Mouse (Mus musculus) kidney, embryonic 14.5 days (tissue): ENCODE data around the gene Rabl6. TPM values are rescaled to one million over a fixed set of nuclear protein-coding genes. Genes with fewer than 3 reads are reported as not detected.

Source experiments
- polyA plus RNA-seq: library from polyadenylated mRNA; unstranded; fragments of >200 nt; fragmentation: Nextera tagmentation; extraction: Ambion mirVana; gene quantifications from 2 replicates; pipeline ENCODE4 v1.2.1, GENCODE M21; 2014

Rabl6 gene
- polyA plus RNA-seq, 1 experiment from 2014 or later, result 81.1 TPM

Other genes starting within 250 kb of the Rabl6 start
- gene Uap1l1, start 242.8 kb downstream of the Rabl6 start, polyA plus RNA-seq, result 19.3 and 25.0 TPM in 2 replicates
- 45.1 and 47.2 TPM in 2 replicates for gene Sapcd2, start 236.2 kb downstream of the Rabl6 start, polyA plus RNA-seq
- 2.0 and 2.7 TPM in 2 replicates for gene Entpd2, start 212.6 kb downstream of the Rabl6 start, polyA plus RNA-seq
- gene Npdc1, start 209.2 kb downstream of the Rabl6 start, polyA plus RNA-seq, result 32.8 and 34.0 TPM in 2 replicates
- gene Fut7, start 185.3 kb downstream of the Rabl6 start, polyA plus RNA-seq, result not detected in 2 replicates
- gene Abca2, start 179.8 kb downstream of the Rabl6 start, polyA plus RNA-seq, result 8.1 and 11.2 TPM in 2 replicates
- 0.57 and 1.2 TPM in 2 replicates for gene Clic3, start 151.7 kb downstream of the Rabl6 start, polyA plus RNA-seq
- 23.5 and 23.9 TPM in 2 replicates for gene Paxx, start 147.4 kb downstream of the Rabl6 start, polyA plus RNA-seq
- 1.1 and 1.5 TPM in 2 replicates for gene Ptgds, start 138.5 kb downstream of the Rabl6 start, polyA plus RNA-seq
- not detected in 2 replicates for gene Lcn12, start 114.6 kb downstream of the Rabl6 start, polyA plus RNA-seq
- gene Fbxw5, start 107.8 kb downstream of the Rabl6 start, polyA plus RNA-seq, result 58.1 and 87.6 TPM in 2 replicates
- 7.9 and 9.8 TPM in 2 replicates for gene C8g, start 106.8 kb downstream of the Rabl6 start, polyA plus RNA-seq
- 30.2 and 34.0 TPM in 2 replicates for gene Traf2, start 61.6 kb downstream of the Rabl6 start, polyA plus RNA-seq
- 314 and 436 TPM in 2 replicates for gene Edf1, start 50.7 kb downstream of the Rabl6 start, polyA plus RNA-seq
- gene Mamdc4, start 33.7 kb downstream of the Rabl6 start, polyA plus RNA-seq, result 3.3 and 7.5 TPM in 2 replicates
- gene Phpt1, start 33.3 kb downstream of the Rabl6 start, polyA plus RNA-seq, result 229 and 294 TPM in 2 replicates
- 0.07 and 0.18 TPM in 2 replicates for gene Ajm1, start 26.8 kb downstream of the Rabl6 start, polyA plus RNA-seq
- gene Ccdc183, start 9.2 kb upstream of the Rabl6 start, polyA plus RNA-seq, result 0.23 and 0.29 TPM in 2 replicates
- 24.3 and 35.0 TPM in 2 replicates for gene Tmem141, start 13.5 kb upstream of the Rabl6 start, polyA plus RNA-seq
- 1.6 and 1.9 TPM in 2 replicates for gene Fcna, start 19.5 kb upstream of the Rabl6 start, polyA plus RNA-seq
- gene Lcn8, start 44.6 kb upstream of the Rabl6 start, polyA plus RNA-seq, result not detected in 2 replicates
- not detected in 2 replicates for gene Lcn5, start 49.4 kb upstream of the Rabl6 start, polyA plus RNA-seq
- gene Lcn6, start 68.3 kb upstream of the Rabl6 start, polyA plus RNA-seq, result not detected in 2 replicates
- not detected in 2 replicates for gene Lcn10, start 74.2 kb upstream of the Rabl6 start, polyA plus RNA-seq
- not detected in 2 replicates for gene Obp2a, start 91.5 kb upstream of the Rabl6 start, polyA plus RNA-seq
- gene Bmyc, start 98.2 kb upstream of the Rabl6 start, polyA plus RNA-seq, result 83.2 and 93.7 TPM in 2 replicates
- gene Obp2b, start 128.5 kb upstream of the Rabl6 start, polyA plus RNA-seq, result not detected in 2 replicates
- 0.45 TPM in 1 of 2 replicates, not detected in the other for gene Lcn3, start 157.0 kb upstream of the Rabl6 start, polyA plus RNA-seq
- not detected in 2 replicates for gene Lcn11, start 168.5 kb upstream of the Rabl6 start, polyA plus RNA-seq
- not detected in 2 replicates for gene Gm13539, start 173.7 kb upstream of the Rabl6 start, polyA plus RNA-seq
- gene Glt6d1, start 207.3 kb upstream of the Rabl6 start, polyA plus RNA-seq, result not detected in 2 replicates
- gene Lcn9, start 214.6 kb upstream of the Rabl6 start, polyA plus RNA-seq, result not detected in 2 replicates
- gene Sohlh1, start 238.7 kb upstream of the Rabl6 start, polyA plus RNA-seq, result not detected in 2 replicates